ENCODE assay signal across 8 mouse cellular contexts in the genomic region with DNA sequence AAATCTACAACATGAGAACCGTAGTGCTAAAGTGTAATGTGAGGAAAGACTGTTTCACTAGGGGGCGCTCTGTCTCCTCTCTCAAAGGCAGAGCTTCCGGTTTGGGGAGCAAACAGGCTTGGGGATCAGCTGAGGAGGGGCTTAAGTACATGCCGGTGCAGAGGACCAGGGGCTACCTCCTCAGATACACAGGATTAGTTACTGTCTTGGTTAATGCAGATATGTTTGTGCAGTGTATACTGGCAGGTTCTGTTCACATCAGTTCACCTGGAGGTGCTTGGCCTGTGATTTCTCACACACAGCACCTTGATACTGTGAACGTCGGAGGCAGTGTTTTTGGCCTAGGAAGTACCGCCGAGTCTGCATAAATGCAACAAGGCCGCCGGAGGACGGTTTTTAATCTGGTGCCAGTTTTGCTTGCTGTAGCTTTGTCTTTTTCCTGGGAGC. TPM values are rescaled to one million over a fixed set of nuclear protein-coding genes. Genes with fewer than 3 reads are reported as not detected.
DNase-seq lines count a peak whose midpoint lies in the region; ATAC-seq lines count a peak whose summit lies in the region.

No protein-coding gene starts in this region.

- H3K4me1 ChIP-seq in embryonic facial prominence, embryonic 13.5 days = peaks cover 5% of the 10 kb centered on the region; the same call in 1 of the 2 replicates
- peaks cover 4% of the 10 kb centered on the region; the same call in 1 of the 2 replicates for H3K4me1 ChIP-seq in heart, embryonic 15.5 days (replicated peaks)
- peaks cover 9% of the 10 kb centered on the region for H3K4me1 ChIP-seq in liver, embryonic 12.5 days
- H3K4me1 ChIP-seq in neural tube, embryonic 12.5 days = peaks cover 4% of the 10 kb centered on the region; the same call in 1 of the 2 replicates

- DNase-seq in CD4-positive, CD25-positive, alpha-beta regulatory T cell, adult 2 months (ENCODE audit: low read depth, low spot score) = peak; percentile 84
- DNase-seq in adrenal gland, postnatal 36 days = peak; percentile 50 to 76
- peak; percentile 63 for DNase-seq in kidney, postnatal 14 days
- DNase-seq in testis, postnatal 10 days (ENCODE audit: low spot score) = peak; percentile 80

- peak; percentile 56; the same call in 1 of the 2 replicates for ATAC-seq in embryonic facial prominence, embryonic 13.5 days (ENCODE audit: insufficient number of reproducible peaks, insufficient read depth, low FRiP score, low TSS enrichment, low read depth)
- no peak; the same call in 1 of the 2 replicates for ATAC-seq in heart, embryonic 15.5 days (replicated peaks; ENCODE audit: insufficient number of reproducible peaks, insufficient read depth, low FRiP score, low read depth)
- no peak for ATAC-seq in liver, embryonic 12.5 days
- ATAC-seq in neural tube, embryonic 12.5 days (ENCODE audit: low FRiP score, low read depth) = 0 out of 2 replicates have a peak, but pooled peaks have one; percentile 53

- WGBS in embryonic facial prominence, embryonic 13.5 days = 11% methylated on average over 11 of the region's 11 CpGs
- 23% methylated on average over 11 of the region's 11 CpGs for WGBS in heart, embryonic 15.5 days
- 38% methylated on average over 11 of the region's 11 CpGs for WGBS in liver, embryonic 12.5 days (ENCODE audit: insufficient replicate concordance)
- 37% methylated on average over 11 of the region's 11 CpGs for WGBS in neural tube, embryonic 12.5 days

- peak overlapping the region; percentile 34 for H3K4me3 ChIP-seq in embryonic facial prominence, embryonic 13.5 days
- peak overlapping the region; percentile 10; the same call in 1 of the 2 replicates for H3K4me3 ChIP-seq in heart, embryonic 15.5 days
- no peak overlapping the region for H3K4me3 ChIP-seq in liver, embryonic 12.5 days
- no peak overlapping the region for H3K4me3 ChIP-seq in neural tube, embryonic 12.5 days

- H3K4me2 ChIP-seq in embryonic facial prominence, embryonic 13.5 days = peak overlapping the region; percentile 52
- peak overlapping the region; percentile 50 for H3K4me2 ChIP-seq in heart, embryonic 15.5 days
- H3K4me2 ChIP-seq in liver, embryonic 12.5 days = peak overlapping the region; percentile 25; the same call in 1 of the 2 replicates
- peak overlapping the region; percentile 39 for H3K4me2 ChIP-seq in neural tube, embryonic 12.5 days (replicated peaks)

- H3K9ac ChIP-seq in embryonic facial prominence, embryonic 13.5 days = peak overlapping the region; percentile 38; the same call in 1 of the 2 replicates
- no peak overlapping the region for H3K9ac ChIP-seq in heart, embryonic 15.5 days
- H3K9ac ChIP-seq in liver, embryonic 12.5 days = no peak overlapping the region
- H3K9ac ChIP-seq in neural tube, embryonic 12.5 days = no peak overlapping the region

- H3K27ac ChIP-seq in embryonic facial prominence, embryonic 13.5 days = no peak overlapping the region; the same call in 1 of the 2 replicates
- H3K27ac ChIP-seq in heart, embryonic 15.5 days = no peak overlapping the region
- H3K27ac ChIP-seq in liver, embryonic 12.5 days = no peak overlapping the region
- no peak overlapping the region for H3K27ac ChIP-seq in neural tube, embryonic 12.5 days

- H3K36me3 ChIP-seq in embryonic facial prominence, embryonic 13.5 days = no peaks in the 10 kb centered on the region
- H3K36me3 ChIP-seq in heart, embryonic 15.5 days = no peaks in the 10 kb centered on the region
- H3K36me3 ChIP-seq in liver, embryonic 12.5 days = no peaks in the 10 kb centered on the region
- H3K36me3 ChIP-seq in neural tube, embryonic 12.5 days = no peaks in the 10 kb centered on the region

- no peaks in the 10 kb centered on the region for H3K9me3 ChIP-seq in embryonic facial prominence, embryonic 13.5 days
- H3K9me3 ChIP-seq in heart, embryonic 15.5 days (replicated peaks) = no peaks in the 10 kb centered on the region
- no peaks in the 10 kb centered on the region for H3K9me3 ChIP-seq in liver, embryonic 12.5 days (replicated peaks)
- no peaks in the 10 kb centered on the region for H3K9me3 ChIP-seq in neural tube, embryonic 12.5 days

- no peaks in the 10 kb centered on the region for H3K27me3 ChIP-seq in embryonic facial prominence, embryonic 13.5 days
- no peaks in the 10 kb centered on the region for H3K27me3 ChIP-seq in heart, embryonic 15.5 days
- H3K27me3 ChIP-seq in liver, embryonic 12.5 days (replicated peaks) = no peaks in the 10 kb centered on the region
- H3K27me3 ChIP-seq in neural tube, embryonic 12.5 days (replicated peaks) = no peaks in the 10 kb centered on the region

RNA-seq across cellular contexts. Expression of a gene that starts 27.5 kb away (rescaled TPM):
- total RNA-seq in adrenal gland, postnatal 36 days (2021) = 10 to 100 TPM; 11.8 to 14.9 TPM
- 17.1 and 19.1 TPM in 2 replicates for polyA plus RNA-seq in embryonic facial prominence, embryonic 13.5 days (2015; fragmentation: Nextera tagmentation; extraction: Ambion mirVana)
- 10.9 and 11.5 TPM in 2 replicates for polyA plus RNA-seq in heart, embryonic 15.5 days (2015; fragmentation: Nextera tagmentation; extraction: Ambion mirVana)
- 7.6 and 8.0 TPM in 2 replicates for polyA plus RNA-seq in liver, embryonic 12.5 days (2016; fragmentation: Nextera tagmentation; extraction: Ambion mirVana)
- 20.2 and 20.3 TPM in 2 replicates for polyA plus RNA-seq in neural tube, embryonic 12.5 days (2016; fragmentation: Nextera tagmentation; extraction: Ambion mirVana)

RNA-seq across cellular contexts. Expression of a gene that starts 50.3 kb away (rescaled TPM):
- total RNA-seq in adrenal gland, postnatal 36 days (2021) = 10 to 100 TPM; 58.5 to 63.3 TPM
- 62.4 and 65.0 TPM in 2 replicates for polyA plus RNA-seq in embryonic facial prominence, embryonic 13.5 days (2015; fragmentation: Nextera tagmentation; extraction: Ambion mirVana)
- polyA plus RNA-seq in heart, embryonic 15.5 days (2015; fragmentation: Nextera tagmentation; extraction: Ambion mirVana) = 55.8 and 82.7 TPM in 2 replicates
- 23.4 and 27.8 TPM in 2 replicates for polyA plus RNA-seq in liver, embryonic 12.5 days (2016; fragmentation: Nextera tagmentation; extraction: Ambion mirVana)
- 83.0 and 88.3 TPM in 2 replicates for polyA plus RNA-seq in neural tube, embryonic 12.5 days (2016; fragmentation: Nextera tagmentation; extraction: Ambion mirVana)

Comparison
In these comparisons a context has a peak if more than half of its experiments do, and no peak if none do; other contexts are left out.
1. ATAC-seq: peak in embryonic facial prominence, embryonic 13.5 days (single experiment) and neural tube, embryonic 12.5 days (single experiment); none in heart, embryonic 15.5 days (single experiment) and liver, embryonic 12.5 days (single experiment).
2. H3K4me3 ChIP-seq: peak in embryonic facial prominence, embryonic 13.5 days (single experiment) and heart, embryonic 15.5 days (single experiment); none in liver, embryonic 12.5 days (single experiment) and neural tube, embryonic 12.5 days (single experiment).
3. Peak in every context shown above with its lines, with median percentiles within 50 percentile points of each other: DNase-seq and H3K4me2 ChIP-seq.